Mouse (Mus musculus): ENCODE results near the gene Dock11. TPM values are rescaled to one million over a fixed set of nuclear protein-coding genes. Genes with fewer than 3 reads are reported as not detected.

Dock11 gene
- 20.1 TPM for polyA plus RNA-seq (2014; fragmentation: Illumina TruSeq; extraction: RNeasy Lipid Tissue Mini Kit (QIAGEN cat#74804); ENCODE audit: low read depth, low replicate concordance)

GRCm38 (mm10) chrX:35888087-35888895, at the start of gene Dock11:
Gene Dock11 (plus strand): TSS chrX:35888832.

GRCm38 (mm10) chrX:36111622-36112421, 223.2 kb downstream of the Dock11 start, which contains the start of gene Il13ra1:
Gene Il13ra1 (plus strand): TSS chrX:36112110.

Other genes with a start within 250 kb of the Dock11 start
- 62.2 TPM for gene Il13ra1, start 223.3 kb downstream of the Dock11 start, polyA plus RNA-seq (2014; fragmentation: Illumina TruSeq; extraction: RNeasy Lipid Tissue Mini Kit (QIAGEN cat#74804); ENCODE audit: low read depth, low replicate concordance)

Measured in adrenal gland, adult 10 weeks (tissue).